Mouse (Mus musculus) CH12.LX (cell line): Measurements from ENCODE around the gene Oosp1. TPM values are rescaled to one million over a fixed set of nuclear protein-coding genes. Genes with fewer than 3 reads are reported as not detected.

ENCODE experiments used
- DNase-seq: peaks from one replicate; pipeline ENCODE4 v3.0.0-alpha.2; 2013; ENCODE audit errors: extremely low read depth
- H3K27ac ChIP-seq: 2 replicates; pipeline ENCODE4 v1.5.1; 2012; ENCODE audit warnings: low read depth, mild to moderate bottlenecking, control low read depth, moderate library complexity; ENCODE audit not compliant: insufficient read depth
- H3K27me3 ChIP-seq: replicated peaks from 2 replicates; pipeline ENCODE3; 2012; ENCODE audit warnings: inconsistent platforms
- H3K36me3 ChIP-seq, 2 experiments: replicated peaks in 1 of 2; 2 replicates each; pipeline versions ENCODE3 to v1.6.1; 2012; ENCODE audit warnings: inconsistent platforms in 1 of 2, low read length in 1 of 2, mild to moderate bottlenecking in 1 of 2, mixed read lengths in 1 of 2, moderate library complexity in 1 of 2; ENCODE audit not compliant: control insufficient read depth in 1 of 2, insufficient read depth in 1 of 2
- H3K4me1 ChIP-seq, 2 experiments: 2 replicates each; pipeline ENCODE4 v1.6.1; 2012; ENCODE audit warnings: inconsistent platforms in 1 of 2, moderate library complexity in 1 of 2; ENCODE audit not compliant: insufficient read depth in 2 of 2, control insufficient read depth in 1 of 2
- H3K4me2 ChIP-seq: 2 replicates; pipeline ENCODE4 v1.6.1; 2012; ENCODE audit warnings: low read depth, mild to moderate bottlenecking, control low read depth; ENCODE audit not compliant: poor library complexity, insufficient read depth, severe bottlenecking
- H3K4me3 ChIP-seq, 3 experiments: fragments of 150-350 bp in 1 of 3; sonication (generic) in 1 of 3; replicated peaks in 1 of 3; 2 replicates each; pipeline versions ENCODE3 to v1.5.1; 2011 to 2012; ENCODE audit warnings: low read depth in 2 of 3, low read length in 2 of 3, mild to moderate bottlenecking in 2 of 3, moderate library complexity in 2 of 3, control low read depth in 1 of 3, improper control_type of control experiment in 1 of 3, inconsistent platforms in 1 of 3, mixed read lengths in 1 of 3; ENCODE audit not compliant: poor library complexity in 1 of 3
- H3K79me2 ChIP-seq: replicated peaks from 2 replicates; pipeline ENCODE4 v1.6.1; 2012; ENCODE audit warnings: mild to moderate bottlenecking, moderate library complexity; ENCODE audit not compliant: control insufficient read depth, poor library complexity, insufficient read depth, severe bottlenecking; ENCODE audit errors: extremely low read depth
- H3K9ac ChIP-seq: 2 replicates; pipeline ENCODE4 v1.6.1; 2012; ENCODE audit warnings: low read depth, mild to moderate bottlenecking, control low read depth, moderate library complexity; ENCODE audit not compliant: insufficient read depth
- H3K9me3 ChIP-seq: replicated peaks from 2 replicates; pipeline ENCODE3; 2012; ENCODE audit warnings: low read length, inconsistent platforms, mixed read lengths
- CHD1 ChIP-seq: IDR thresholded peaks from 2 replicates; pipeline ENCODE4 v1.6.1; 2012; ENCODE audit warnings: low read depth, low read length, improper control_type of control experiment, inconsistent platforms
- CTCF ChIP-seq, 2 experiments: IDR thresholded peaks in 1 of 2; conservative IDR thresholded peaks in 1 of 2; 2 replicates each; pipeline ENCODE4 v1.5.1; 2011 to 2012; ENCODE audit warnings: low read depth in 2 of 2, low read length in 2 of 2, improper control_type of control experiment in 1 of 2, inconsistent platforms in 1 of 2, mild to moderate bottlenecking in 1 of 2, moderate library complexity in 1 of 2
- GABPA ChIP-seq: IDR thresholded peaks from 2 replicates; pipeline ENCODE4 v1.6.1; 2012; ENCODE audit warnings: low read depth, low read length, improper control_type of control experiment, inconsistent platforms; ENCODE audit not compliant: insufficient replicate concordance
- JUN ChIP-seq: IDR thresholded peaks from 2 replicates; pipeline ENCODE4 v1.6.1; 2011; ENCODE audit warnings: low read depth, mild to moderate bottlenecking, low read length, improper control_type of control experiment, moderate library complexity; ENCODE audit not compliant: insufficient read depth
- MAX ChIP-seq: IDR thresholded peaks from 2 replicates; pipeline ENCODE4 v1.6.1; 2011; ENCODE audit warnings: low read length, improper control_type of control experiment
- MAZ ChIP-seq: IDR thresholded peaks from 2 replicates; pipeline ENCODE4 v1.6.1; 2012; ENCODE audit warnings: low read depth, mild to moderate bottlenecking, inconsistent platforms, low read length, improper control_type of control experiment, moderate library complexity
- MXI1 ChIP-seq: IDR thresholded peaks from 2 replicates; pipeline ENCODE4 v1.6.1; 2011; ENCODE audit warnings: mild to moderate bottlenecking, low read depth, low read length, improper control_type of control experiment
- POLR2A ChIP-seq: IDR thresholded peaks from 2 replicates; pipeline ENCODE4 v1.6.1; 2011; ENCODE audit warnings: low read depth, mild to moderate bottlenecking, improper control_type of control experiment, low read length
- POLR2AphosphoS2 ChIP-seq: IDR thresholded peaks from 2 replicates; pipeline ENCODE4 v1.6.1; 2011; ENCODE audit warnings: low read depth, low read length, improper control_type of control experiment
- SMC3 ChIP-seq: IDR thresholded peaks from 2 replicates; pipeline ENCODE4 v1.6.1; 2011; ENCODE audit warnings: low read depth, low read length, improper control_type of control experiment
- TCF12 ChIP-seq: IDR thresholded peaks from 2 replicates; pipeline ENCODE4 v1.6.1; 2014; ENCODE audit warnings: low read depth, mild to moderate bottlenecking, inconsistent platforms, low read length, improper control_type of control experiment
- dilution Hi-C: fragments of 300-500 bp; cut with MboI; formaldehyde crosslinking; loops from 2 replicates; pipeline ENCODE4 v1.14.3; 2020; ENCODE audit warnings: low sequenced_read_pairs; ENCODE audit not compliant: extremely low pct_unique_long_range_greater_than_20kb, extremely low pct_ligation_motif_present
- in situ Hi-C: fragments of 300-500 bp; cut with MboI; formaldehyde crosslinking; loops from 3 replicates; pipeline ENCODE4 v1.14.3; 2019; ENCODE audit warnings: low sequenced_read_pairs, low pct_ligation_motif_present, low pct_unique_long_range_greater_than_20kb, mixed read lengths
- polyA plus RNA-seq: library from polyadenylated mRNA; unstranded; fragments of >175 nt; gene quantifications from 2 replicates; pipeline ENCODE4 v1.2.1, GENCODE M21; 2012; ENCODE audit warnings: low read depth; ENCODE audit not compliant: insufficient read length
- total RNA-seq, 2 experiments: library from RNA; depleted of rRNA; stranded (reverse); fragments of 300-350 nt in 1 of 2; fragments of >200 nt in 1 of 2; gene quantifications; 2 replicates each; pipeline ENCODE4 v1.2.3; 2012 to 2014

Oosp1 gene
- total and polyA plus RNA-seq, 3 experiments = 49.5 to 125 (median 58.6) TPM

DNA sequence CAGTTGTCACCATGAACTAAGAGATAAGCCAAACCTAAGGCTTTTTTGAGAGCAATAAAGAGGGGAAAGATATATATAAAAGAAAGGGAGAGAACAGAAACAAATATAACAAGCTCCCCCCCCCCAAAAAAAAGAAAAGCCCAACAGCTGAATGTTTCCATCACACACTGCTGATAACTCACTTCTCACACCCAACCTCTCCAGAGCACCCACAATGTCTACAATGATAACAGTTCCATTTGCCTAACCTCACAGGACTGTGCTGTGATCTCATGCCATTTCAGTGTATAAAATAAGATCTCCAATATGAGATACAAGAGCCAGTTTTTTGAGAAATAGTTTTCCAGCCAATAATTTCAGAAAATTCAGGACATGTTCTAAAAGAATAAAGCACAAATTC, 73.0 kb downstream of the Oosp1 start:
- Histone ChIP-seq H3K4me2 (no peak overlapping the region; the same call in 1 of the 2 replicates), H3K4me3 (no peak overlapping the region), H3K36me3 (no peaks in the 10 kb centered on the region), H3K27me3 (no peaks in the 10 kb centered on the region), H3K27ac (no peak overlapping the region), H3K9me3 (no peaks in the 10 kb centered on the region), H3K79me2 (no peaks in the 10 kb centered on the region), H3K4me1 (peaks cover 0 to 4% of the 10 kb centered on the region in 2 experiments; a peak in 1 of 4 replicates), H3K9ac (no peak overlapping the region)
- in situ Hi-C loops = loop anchor here (10.0 to 25.0 kb wide), 3 partner anchors 77 to 581 kb away; partner anchors contain the start of genes Oosp1, Oosp3 and Osbp
- DNase-seq = no peak
- TF ChIP-seq JUN = no peak
- TF ChIP-seq MAZ = no peak
- TF ChIP-seq SMC3 = no peak
- no peak for TF ChIP-seq MAX
- no peak for TF ChIP-seq TCF12
- no peak for TF ChIP-seq CTCF (conservative IDR thresholded peaks at IDR 0.05 in 1 of 2, IDR thresholded peaks at IDR 0.05 in 1 of 2; ENCODE audit: low read depth in 2 of 2, low read length in 2 of 2)
- TF ChIP-seq POLR2A = no peak
- no peak for TF ChIP-seq CHD1
- no peak for TF ChIP-seq MXI1
- TF ChIP-seq GABPA = no peak
- no peak for TF ChIP-seq POLR2AphosphoS2
- dilution Hi-C loops = no loop called here

Other genes with a start within 250 kb of the Oosp1 start
- gene Ms4a4b, start 247.6 kb downstream of the Oosp1 start, total RNA-seq (2012; rRNA removed) = not detected in 2 replicates
- gene Ms4a4b, start 247.6 kb downstream of the Oosp1 start, total RNA-seq (2014; rRNA removed) = not detected in 2 replicates
- gene Ms4a4b, start 247.6 kb downstream of the Oosp1 start, polyA plus RNA-seq = not detected in 2 replicates
- gene Ms4a6c, start 221.8 kb downstream of the Oosp1 start, total RNA-seq (2012; rRNA removed) = 3.5 and 5.0 TPM in 2 replicates
- 20.0 and 22.2 TPM in 2 replicates for gene Ms4a6c, start 221.8 kb downstream of the Oosp1 start, total RNA-seq (2014; rRNA removed)
- 14.3 and 19.6 TPM in 2 replicates for gene Ms4a6c, start 221.8 kb downstream of the Oosp1 start, polyA plus RNA-seq
- 1.7 and 2.0 TPM in 2 replicates for gene Gm8369, start 205.2 kb downstream of the Oosp1 start, total RNA-seq (2012; rRNA removed)
- gene Gm8369, start 205.2 kb downstream of the Oosp1 start, total RNA-seq (2014; rRNA removed) = 4.3 and 5.2 TPM in 2 replicates
- 0.68 and 1.2 TPM in 2 replicates for gene Gm8369, start 205.2 kb downstream of the Oosp1 start, polyA plus RNA-seq
- 0.55 and 0.76 TPM in 2 replicates for gene Ms4a6b, start 174.6 kb downstream of the Oosp1 start, total RNA-seq (2012; rRNA removed)
- gene Ms4a6b, start 174.6 kb downstream of the Oosp1 start, total RNA-seq (2014; rRNA removed) = 1.9 and 2.6 TPM in 2 replicates
- gene Ms4a6b, start 174.6 kb downstream of the Oosp1 start, polyA plus RNA-seq = 0.93 and 1.6 TPM in 2 replicates
- not detected in 2 replicates for gene Ms4a4d, start 154.3 kb downstream of the Oosp1 start, total RNA-seq (2012; rRNA removed)
- gene Ms4a4d, start 154.3 kb downstream of the Oosp1 start, total RNA-seq (2014; rRNA removed) = not detected in 2 replicates
- not detected in 2 replicates for gene Ms4a4d, start 154.3 kb downstream of the Oosp1 start, polyA plus RNA-seq
- 2.3 and 2.7 TPM in 2 replicates for gene Ms4a6d, start 86.3 kb downstream of the Oosp1 start, total RNA-seq (2012; rRNA removed)
- gene Ms4a6d, start 86.3 kb downstream of the Oosp1 start, total RNA-seq (2014; rRNA removed) = 3.3 and 5.4 TPM in 2 replicates
- 2.7 and 2.8 TPM in 2 replicates for gene Ms4a6d, start 86.3 kb downstream of the Oosp1 start, polyA plus RNA-seq
- gene Ms4a2, start 67.4 kb downstream of the Oosp1 start, total RNA-seq (2012; rRNA removed) = 0.21 TPM in 2 replicates
- 0.39 and 0.73 TPM in 2 replicates for gene Ms4a2, start 67.4 kb downstream of the Oosp1 start, total RNA-seq (2014; rRNA removed)
- gene Ms4a2, start 67.4 kb downstream of the Oosp1 start, polyA plus RNA-seq = 0.18 and 0.53 TPM in 2 replicates
- gene Ms4a3, start 50.3 kb downstream of the Oosp1 start, total RNA-seq (2012; rRNA removed) = 0.34 and 0.59 TPM in 2 replicates
- 0.63 and 0.70 TPM in 2 replicates for gene Ms4a3, start 50.3 kb downstream of the Oosp1 start, total RNA-seq (2014; rRNA removed)
- 0.51 and 0.91 TPM in 2 replicates for gene Ms4a3, start 50.3 kb downstream of the Oosp1 start, polyA plus RNA-seq
- gene Oosp2, start 30.6 kb downstream of the Oosp1 start, total RNA-seq (2012; rRNA removed) = 2.6 and 2.7 TPM in 2 replicates
- 8.1 and 14.1 TPM in 2 replicates for gene Oosp2, start 30.6 kb downstream of the Oosp1 start, total RNA-seq (2014; rRNA removed)
- 5.1 and 5.2 TPM in 2 replicates for gene Oosp2, start 30.6 kb downstream of the Oosp1 start, polyA plus RNA-seq
- not detected in 2 replicates for gene Oosp3, start 5.9 kb upstream of the Oosp1 start, total RNA-seq (2012; rRNA removed)
- gene Oosp3, start 5.9 kb upstream of the Oosp1 start, total RNA-seq (2014; rRNA removed) = not detected in 2 replicates
- not detected in 2 replicates for gene Oosp3, start 5.9 kb upstream of the Oosp1 start, polyA plus RNA-seq
- 0.08 and 0.21 TPM in 2 replicates for gene Gif, start 56.4 kb upstream of the Oosp1 start, total RNA-seq (2012; rRNA removed)
- 0.20 and 0.28 TPM in 2 replicates for gene Gif, start 56.4 kb upstream of the Oosp1 start, total RNA-seq (2014; rRNA removed)
- gene Gif, start 56.4 kb upstream of the Oosp1 start, polyA plus RNA-seq = 0.24 and 0.26 TPM in 2 replicates
- 61.8 and 70.5 TPM in 2 replicates for gene Mrpl16, start 79.2 kb upstream of the Oosp1 start, total RNA-seq (2012; rRNA removed)
- gene Mrpl16, start 79.2 kb upstream of the Oosp1 start, total RNA-seq (2014; rRNA removed) = 74.7 and 77.3 TPM in 2 replicates
- 72.8 and 79.1 TPM in 2 replicates for gene Mrpl16, start 79.2 kb upstream of the Oosp1 start, polyA plus RNA-seq
- gene Stx3, start 128.3 kb upstream of the Oosp1 start, total RNA-seq (2012; rRNA removed) = 0.84 and 1.4 TPM in 2 replicates
- gene Stx3, start 128.3 kb upstream of the Oosp1 start, total RNA-seq (2014; rRNA removed) = 0.16 TPM in 1 of 2 replicates, not detected in the other
- 4.7 and 5.0 TPM in 2 replicates for gene Stx3, start 128.3 kb upstream of the Oosp1 start, polyA plus RNA-seq
- gene Olfr1417, start 148.1 kb upstream of the Oosp1 start, total RNA-seq (2012; rRNA removed) = not detected in 2 replicates
- not detected in 2 replicates for gene Olfr1417, start 148.1 kb upstream of the Oosp1 start, total RNA-seq (2014; rRNA removed)
- gene Olfr1417, start 148.1 kb upstream of the Oosp1 start, polyA plus RNA-seq = not detected in 2 replicates
- not detected in 2 replicates for gene Olfr1418, start 169.9 kb upstream of the Oosp1 start, total RNA-seq (2012; rRNA removed)
- not detected in 2 replicates for gene Olfr1418, start 169.9 kb upstream of the Oosp1 start, total RNA-seq (2014; rRNA removed)
- not detected in 2 replicates for gene Olfr1418, start 169.9 kb upstream of the Oosp1 start, polyA plus RNA-seq
- not detected in 2 replicates for gene Olfr1419, start 184.0 kb upstream of the Oosp1 start, total RNA-seq (2012; rRNA removed)
- not detected in 2 replicates for gene Olfr1419, start 184.0 kb upstream of the Oosp1 start, total RNA-seq (2014; rRNA removed)
- gene Olfr1419, start 184.0 kb upstream of the Oosp1 start, polyA plus RNA-seq = not detected in 2 replicates
- gene Olfr1420, start 195.4 kb upstream of the Oosp1 start, total RNA-seq (2012; rRNA removed) = not detected in 2 replicates
- gene Olfr1420, start 195.4 kb upstream of the Oosp1 start, total RNA-seq (2014; rRNA removed) = not detected in 2 replicates
- not detected in 2 replicates for gene Olfr1420, start 195.4 kb upstream of the Oosp1 start, polyA plus RNA-seq
- gene Patl1, start 221.2 kb upstream of the Oosp1 start, total RNA-seq (2012; rRNA removed) = 8.2 and 8.5 TPM in 2 replicates
- 10.0 and 12.0 TPM in 2 replicates for gene Patl1, start 221.2 kb upstream of the Oosp1 start, total RNA-seq (2014; rRNA removed)
- 35.9 and 40.8 TPM in 2 replicates for gene Patl1, start 221.2 kb upstream of the Oosp1 start, polyA plus RNA-seq